Mouse (Mus musculus) limb, embryonic 11.5 days (tissue): Measurements from ENCODE around the gene Ccng2. TPM values are rescaled to one million over a fixed set of nuclear protein-coding genes. Genes with fewer than 3 reads are reported as not detected.

Source experiments
- ATAC-seq: fragments of 200-750 bp; cut with Nextera tagmentation; 2 replicates; pipeline ENCODE4 v1.8.0; 2017; ENCODE audit warnings: low read depth; ENCODE audit not compliant: insufficient number of reproducible peaks, low FRiP score, low TSS enrichment
- DNase-seq: peaks from one replicate; pipeline ENCODE4 v3.0.0-alpha.2; 2015; ENCODE audit warnings: low spot score
- H3K27ac ChIP-seq: fragments of 300-500 bp; sonication (generic); replicated peaks from 2 replicates; pipeline ENCODE4 v1.5.1; 2014; ENCODE audit warnings: low read depth, mild to moderate bottlenecking, low read length
- H3K27me3 ChIP-seq: fragments of 300-500 bp; sonication (generic); 2 replicates; pipeline ENCODE4 v1.6.1; 2014; ENCODE audit warnings: mild to moderate bottlenecking, low read length, mixed read lengths; ENCODE audit not compliant: control insufficient read depth, insufficient read depth
- H3K36me3 ChIP-seq: fragments of 300-500 bp; sonication (generic); 2 replicates; pipeline ENCODE4 v1.6.1; 2014; ENCODE audit warnings: mild to moderate bottlenecking, low read length, moderate library complexity, mixed read lengths; ENCODE audit not compliant: control insufficient read depth, insufficient read depth
- H3K4me1 ChIP-seq: fragments of 300-500 bp; sonication (generic); 2 replicates; pipeline ENCODE4 v1.6.1; 2014; ENCODE audit warnings: low read length, mixed read lengths; ENCODE audit not compliant: control insufficient read depth, insufficient read depth
- H3K4me2 ChIP-seq: fragments of 300-500 bp; sonication (generic); 2 replicates; pipeline ENCODE4 v1.6.1; 2014; ENCODE audit warnings: low read depth, mild to moderate bottlenecking, moderate library complexity; ENCODE audit not compliant: severe bottlenecking
- H3K4me3 ChIP-seq: fragments of 300-500 bp; sonication (generic); 2 replicates; pipeline ENCODE4 v1.5.1; 2014; ENCODE audit warnings: low read depth, low read length
- H3K9ac ChIP-seq: fragments of 300-500 bp; sonication (generic); 2 replicates; pipeline ENCODE4 v1.6.1; 2014; ENCODE audit warnings: mild to moderate bottlenecking, low read length
- H3K9me3 ChIP-seq: fragments of 300-500 bp; sonication (generic); 2 replicates; pipeline ENCODE4 v1.6.1; 2016; ENCODE audit warnings: low read length; ENCODE audit not compliant: control insufficient read depth
- WGBS: fragments of 180-500 bp; shearing (Covaris S2); extraction: QIAGEN DNeasy Blood & Tissue Kit; methylation state at CpG from one replicate; pipeline ENCODE4 v1.1.7; 2014; 5-methylcytosine and 5-hydroxymethylcytosine counted together
- polyA plus RNA-seq: library from polyadenylated mRNA; unstranded; fragments of >200 nt; fragmentation: Nextera tagmentation; extraction: Ambion mirVana; gene quantifications from 2 replicates; pipeline ENCODE4 v1.2.1, GENCODE M21; 2014

Ccng2 gene
- polyA plus RNA-seq, 1 experiment from 2014 or later, result 79.1 TPM

DNA sequence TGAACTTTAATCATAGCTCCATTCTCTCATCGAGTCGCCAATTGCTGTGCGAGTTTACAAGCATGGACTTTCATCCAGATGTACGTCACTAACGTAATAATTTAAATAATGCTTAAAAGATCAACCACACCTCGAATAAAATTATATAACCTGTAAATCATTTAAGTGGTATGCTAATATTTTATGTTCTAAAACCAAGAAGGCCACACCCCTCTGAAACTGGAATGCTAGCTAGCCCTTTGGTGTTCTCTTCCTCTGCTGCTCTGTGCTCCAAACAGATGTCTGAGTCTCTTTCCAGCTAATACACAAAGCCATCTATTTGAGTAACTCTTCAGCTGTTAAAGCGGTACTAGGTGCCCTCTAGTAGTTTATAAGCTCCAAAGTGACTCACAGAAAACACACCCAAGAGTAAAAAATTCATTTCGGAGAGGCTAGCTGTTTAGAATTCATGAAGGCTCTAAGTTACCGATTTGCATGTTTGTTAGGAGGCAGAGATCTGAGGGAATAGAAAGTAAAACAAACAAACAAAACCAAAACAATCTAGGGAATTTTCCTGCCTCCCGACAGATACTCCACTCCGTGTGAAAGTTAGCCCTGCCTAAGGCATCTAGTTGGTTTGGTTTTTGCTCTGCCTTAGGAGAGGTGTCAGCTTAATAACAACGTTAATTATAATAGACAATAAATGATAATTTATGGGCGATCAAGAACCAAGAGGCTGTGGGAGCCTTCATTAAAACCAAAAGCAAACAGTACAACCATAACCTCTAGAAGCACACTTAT is 1.1 kb upstream of the Ccng2 start:
- H3K4me3 ChIP-seq, result no peak overlapping the region
- no peaks in the 10 kb centered on the region for H3K9me3 ChIP-seq
- H3K4me1 ChIP-seq, result peaks cover 7% of the 10 kb centered on the region; the same call in 1 of the 2 replicates
- DNase-seq (no peak), ATAC-seq (no peak)
- H3K36me3 ChIP-seq, result peaks cover 4% of the 10 kb centered on the region; the same call in 1 of the 2 replicates
- WGBS, result 59% methylated on average over 13 of the region's 13 CpGs
- no peak overlapping the region for H3K9ac ChIP-seq
- peak overlapping the region; percentile 48; the same call in 1 of the 2 replicates for H3K4me2 ChIP-seq
- no peak overlapping the region; the same call in 1 of the 2 replicates for H3K27ac ChIP-seq
- no peaks in the 10 kb centered on the region for H3K27me3 ChIP-seq

DNA sequence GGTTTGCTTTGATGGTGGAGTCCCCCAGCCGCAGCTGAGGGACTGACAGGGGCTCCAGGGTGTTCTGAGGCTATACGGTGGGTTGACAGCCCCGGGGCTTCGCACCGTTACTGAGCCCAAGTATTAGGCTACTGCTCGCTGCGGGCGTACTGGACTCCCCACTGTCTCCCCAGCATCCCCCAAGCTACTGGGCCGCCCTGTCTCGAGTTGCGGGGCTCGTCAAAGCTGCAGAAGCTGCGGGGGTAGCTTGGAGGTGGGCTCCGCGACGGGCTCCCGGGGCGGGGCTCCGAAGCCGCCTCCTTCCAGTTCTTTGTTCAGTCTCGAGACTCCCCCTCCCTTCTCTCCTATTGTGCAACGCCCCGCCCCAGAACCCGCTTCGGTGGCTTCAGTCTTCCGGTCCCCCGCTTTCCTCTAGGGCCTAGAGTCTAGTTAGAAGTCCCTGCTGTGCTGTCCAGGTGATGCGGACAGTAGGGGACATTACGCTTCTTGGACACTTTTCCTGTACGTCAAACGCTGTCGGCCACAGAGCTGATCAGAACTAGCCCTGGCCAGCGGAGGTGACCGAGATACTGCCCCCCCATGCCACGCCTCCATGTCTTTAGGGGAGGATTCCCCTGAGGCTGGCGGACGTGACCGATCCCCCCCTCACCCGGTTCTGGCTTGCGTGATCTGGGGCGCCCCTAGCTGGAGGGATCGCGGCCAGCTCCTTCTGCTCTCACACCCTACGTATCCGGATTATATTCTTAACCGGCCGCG is 972 bp downstream of the Ccng2 start:
- no peaks in the 10 kb centered on the region for H3K27me3 ChIP-seq
- DNase-seq (peak; percentile 88), ATAC-seq (peak; percentile 74)
- H3K9me3 ChIP-seq, result no peaks in the 10 kb centered on the region
- H3K4me1 ChIP-seq, result peaks cover 7% of the 10 kb centered on the region; the same call in 1 of the 2 replicates
- H3K4me3 ChIP-seq, result peak overlapping the region; percentile 95
- peaks cover 8% of the 10 kb centered on the region; the same call in 1 of the 2 replicates for H3K36me3 ChIP-seq
- peak overlapping the region; percentile 98 for H3K9ac ChIP-seq
- peak overlapping the region; percentile 92 for H3K27ac ChIP-seq
- WGBS, result under 1% methylated on average over 48 of the region's 48 CpGs
- peak overlapping the region; percentile 48 for H3K4me2 ChIP-seq

DNA sequence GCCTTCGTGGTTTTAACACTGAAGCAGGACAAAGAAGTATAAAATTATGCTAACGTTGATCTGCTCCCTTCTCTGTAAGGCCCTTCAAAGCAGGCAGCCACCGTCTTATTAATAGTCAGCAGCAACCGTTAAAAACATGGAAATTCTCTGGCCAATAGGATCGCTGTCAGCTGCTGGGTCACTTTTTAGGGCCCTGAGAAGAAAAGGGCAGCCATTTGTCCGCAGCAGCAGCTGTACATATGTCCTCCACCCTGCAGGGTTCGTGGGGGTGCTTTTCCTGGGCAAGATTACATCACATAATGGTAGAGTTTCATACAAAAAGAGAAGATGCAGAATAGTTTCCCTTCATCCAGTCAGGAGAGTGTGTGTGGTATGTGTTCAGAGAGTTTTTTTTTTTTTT is 3.0 kb downstream of the Ccng2 start:
- H3K9ac ChIP-seq, result no peak overlapping the region
- H3K9me3 ChIP-seq, result no peaks in the 10 kb centered on the region
- H3K4me1 ChIP-seq, result peaks cover 7% of the 10 kb centered on the region; the same call in 1 of the 2 replicates
- DNase-seq (no peak), ATAC-seq (no peak)
- no peaks in the 10 kb centered on the region for H3K27me3 ChIP-seq
- H3K27ac ChIP-seq, result no peak overlapping the region
- WGBS, result 72% methylated on average over 7 of the region's 7 CpGs
- H3K36me3 ChIP-seq, result peaks cover 18% of the 10 kb centered on the region; the same call in 1 of the 2 replicates
- no peak overlapping the region for H3K4me2 ChIP-seq
- H3K4me3 ChIP-seq, result no peak overlapping the region

DNA sequence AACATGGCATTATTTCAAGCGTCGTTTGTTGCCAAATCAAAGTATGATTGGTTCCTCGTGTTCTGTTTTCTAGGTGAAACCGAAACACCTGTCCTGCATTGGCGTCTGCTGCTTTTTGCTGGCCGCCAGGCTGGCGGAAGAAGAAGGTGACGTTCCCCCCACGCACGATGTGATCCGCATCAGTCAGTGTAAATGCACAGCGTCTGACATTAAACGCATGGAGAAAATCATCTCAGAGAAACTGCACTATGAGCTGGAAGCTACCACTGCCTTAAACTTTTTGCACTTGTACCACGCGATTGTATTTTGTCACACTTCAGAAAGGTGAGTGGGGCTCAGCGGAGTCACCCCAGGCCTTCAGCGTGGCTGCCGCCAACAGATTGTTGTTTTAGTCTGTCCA is 3.7 kb downstream of the Ccng2 start:
- ATAC-seq (no peak), DNase-seq (no peak)
- H3K9ac ChIP-seq, result no peak overlapping the region
- H3K27ac ChIP-seq, result no peak overlapping the region
- H3K27me3 ChIP-seq, result no peaks in the 10 kb centered on the region
- H3K36me3 ChIP-seq, result peaks cover 20% of the 10 kb centered on the region; the same call in 1 of the 2 replicates
- no peaks in the 10 kb centered on the region for H3K9me3 ChIP-seq
- no peak overlapping the region for H3K4me3 ChIP-seq
- H3K4me1 ChIP-seq, result peaks cover 3% of the 10 kb centered on the region; the same call in 1 of the 2 replicates
- H3K4me2 ChIP-seq, result no peak overlapping the region
- WGBS, result 97% methylated on average over 18 of the region's 18 CpGs

DNA sequence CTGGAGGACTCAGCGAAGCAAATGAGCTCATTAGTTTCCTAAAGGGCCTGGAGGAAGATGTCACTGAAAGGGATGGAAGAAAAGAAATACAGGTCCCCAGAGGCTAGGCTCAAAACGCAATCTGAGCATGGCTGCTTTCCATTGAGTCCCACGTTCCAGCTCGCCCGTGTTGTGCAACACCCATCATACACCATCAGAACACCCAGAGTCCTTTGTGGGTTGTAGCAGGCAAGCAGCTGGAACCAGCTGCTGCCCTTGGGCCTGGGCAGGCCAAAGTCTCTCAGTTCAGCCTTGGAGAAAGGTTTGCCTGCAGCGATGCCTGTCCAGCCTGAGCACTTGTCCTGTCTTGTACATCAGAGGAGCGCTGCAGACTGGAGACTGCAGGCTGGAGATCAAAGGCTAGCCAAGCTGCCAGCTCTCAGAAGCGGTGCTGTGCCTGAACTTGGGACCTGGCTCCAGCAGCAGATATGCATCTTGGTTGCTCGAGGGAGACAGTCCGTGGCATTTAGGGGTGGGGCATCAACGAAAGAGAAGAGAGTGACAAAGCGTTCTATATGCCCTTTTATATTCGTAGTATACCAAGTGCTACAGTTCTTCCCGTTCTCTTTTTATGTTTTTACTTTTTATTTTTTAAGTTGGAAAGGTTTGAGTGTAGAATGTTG is 15.5 kb downstream of the Ccng2 start:
- no peak for ATAC-seq
- Histone ChIP-seq H3K27me3 (no peaks in the 10 kb centered on the region), H3K36me3 (0 out of 2 replicates have a peak, but pooled peaks cover 4% of the 10 kb centered on the region), H3K4me2 (no peak overlapping the region), H3K4me3 (no peak overlapping the region), H3K9ac (no peak overlapping the region), H3K27ac (no peak overlapping the region), H3K9me3 (no peaks in the 10 kb centered on the region), H3K4me1 (no peaks in the 10 kb centered on the region)
- no peak for DNase-seq
- WGBS, result 78% methylated on average over 14 of the region's 14 CpGs

DNA sequence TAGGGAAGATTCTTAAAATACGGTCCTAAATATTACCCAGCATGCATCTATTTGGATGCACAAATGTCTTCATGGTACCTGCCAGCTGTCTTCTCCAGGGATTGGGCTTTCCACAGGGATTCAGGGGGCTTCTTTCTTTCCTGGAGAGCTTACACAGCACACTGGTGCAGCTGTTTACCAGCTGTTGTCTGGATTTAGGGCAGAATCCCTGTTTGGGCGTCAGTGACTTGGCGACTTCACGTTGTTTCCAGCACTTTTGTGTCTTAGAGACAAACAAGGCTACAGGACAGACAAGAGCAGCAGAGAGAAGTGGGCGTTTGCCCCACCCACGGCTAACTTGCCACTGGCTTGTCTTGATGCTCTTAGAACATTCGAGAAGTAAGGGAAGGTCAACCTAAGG is 16.1 kb downstream of the Ccng2 start:
- no peaks in the 10 kb centered on the region for H3K27me3 ChIP-seq
- H3K9me3 ChIP-seq, result no peaks in the 10 kb centered on the region
- no peak overlapping the region for H3K9ac ChIP-seq
- H3K4me1 ChIP-seq, result no peaks in the 10 kb centered on the region
- 83% methylated on average over 7 of the region's 7 CpGs for WGBS
- H3K4me3 ChIP-seq, result no peak overlapping the region
- no peak for ATAC-seq
- no peak overlapping the region for H3K27ac ChIP-seq
- no peak for DNase-seq
- H3K36me3 ChIP-seq, result 0 out of 2 replicates have a peak, but pooled peaks cover under 1% of the 10 kb centered on the region
- no peak overlapping the region for H3K4me2 ChIP-seq

DNA sequence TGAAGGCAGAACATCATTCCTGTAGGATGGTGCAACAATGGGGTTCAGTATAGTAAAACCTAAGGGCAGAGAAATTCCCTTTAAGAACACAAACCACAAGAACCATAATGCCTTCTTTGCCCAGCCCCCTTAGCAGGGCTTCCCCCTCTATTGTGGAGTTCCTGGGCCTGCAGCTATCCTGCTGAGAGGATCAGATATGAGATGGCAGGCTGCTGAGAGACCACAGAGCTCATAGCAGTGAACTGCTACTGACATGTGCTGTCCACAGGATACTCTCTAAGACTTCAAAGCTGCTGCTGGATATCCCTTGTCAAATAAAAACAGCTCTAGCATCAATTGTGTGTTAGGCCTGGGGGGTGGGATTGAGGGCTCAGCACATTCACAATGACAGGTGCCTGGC is 21.5 kb downstream of the Ccng2 start:
- no peak for ATAC-seq
- DNase-seq, result no peak

DNA sequence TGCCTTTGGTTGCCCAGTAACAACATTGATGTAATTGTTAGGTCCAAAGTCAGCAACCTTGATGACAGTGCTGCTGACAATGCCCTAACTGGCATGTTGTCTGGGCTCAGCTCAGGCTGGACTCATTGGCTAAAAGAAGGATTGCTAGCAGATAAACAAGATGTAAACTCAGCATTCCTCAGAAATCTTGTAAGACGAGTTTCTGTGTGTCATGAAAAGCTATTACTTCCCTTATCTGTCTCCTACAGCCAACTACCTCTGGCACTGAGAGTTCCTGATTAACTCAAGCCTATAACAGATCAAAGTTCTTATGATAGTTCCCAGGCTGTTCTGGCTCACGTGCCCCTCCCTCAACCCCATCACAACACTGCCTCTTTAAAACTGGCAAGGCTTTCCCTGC is 23.2 kb downstream of the Ccng2 start:
- Histone ChIP-seq H3K4me1 (no peaks in the 10 kb centered on the region), H3K4me3 (no peak overlapping the region), H3K36me3 (no peaks in the 10 kb centered on the region), H3K9me3 (no peaks in the 10 kb centered on the region), H3K9ac (no peak overlapping the region), H3K27ac (no peak overlapping the region), H3K27me3 (no peaks in the 10 kb centered on the region), H3K4me2 (no peak overlapping the region)
- ATAC-seq (no peak), DNase-seq (no peak)
- WGBS, result 29% methylated on average over 2 of the region's 2 CpGs

More for the DNA sequence above, 21.5 kb downstream of the Ccng2 start:
- H3K4me1 ChIP-seq, result no peaks in the 10 kb centered on the region
- no peaks in the 10 kb centered on the region for H3K36me3 ChIP-seq
- no peaks in the 10 kb centered on the region for H3K27me3 ChIP-seq
- H3K4me3 ChIP-seq, result no peak overlapping the region
- H3K4me2 ChIP-seq, result no peak overlapping the region
- H3K9ac ChIP-seq, result no peak overlapping the region
- H3K27ac ChIP-seq, result no peak overlapping the region
- H3K9me3 ChIP-seq, result no peaks in the 10 kb centered on the region
